Mouse (Mus musculus) natural killer cell, adult 2 months (primary cell): ENCODE data around the gene Acot2.
"Not testable (repeated sequence)": the region's sequence is repeated elsewhere in the genome, so short reads cannot be mapped to it uniquely, and the experiment has no call there.

Experiments
- DNase-seq, 2 experiments: peaks; one replicate each; pipeline ENCODE4 v3.0.0; 2022; ENCODE audit warnings: low spot score in 2 of 2

Acot2 gene

GRCm38 (mm10) chr12:83998341-83999107 lies 10.9 kb downstream of the Acot2 start:
- DNase-seq = no peak

- not testable (repeated sequence) for DNase-seq
Observed at GRCm38 (mm10) chr12:83999237-83999636, 11.6 kb downstream of the Acot2 start.

- DNase-seq = no peak
Observed at GRCm38 (mm10) chr12:84000418-84000817, 12.8 kb downstream of the Acot2 start.

GRCm38 (mm10) chr12:84003866-84004265 lies 16.2 kb downstream of the Acot2 start:
- DNase-seq = no peak

GRCm38 (mm10) chr12:84008251-84008650 lies 20.6 kb downstream of the Acot2 start:
- no peak for DNase-seq

- no peak for DNase-seq
Observed at GRCm38 (mm10) chr12:84008729-84009128, 21.1 kb downstream of the Acot2 start.

- peak in 1 of 2 experiments; percentile 20 for DNase-seq
Observed at GRCm38 (mm10) chr12:84009171-84009965, 21.7 kb downstream of the Acot2 start, which contains the start of gene Acot1. TSS of gene Acot1 (plus strand) at chr12:84009490.

GRCm38 (mm10) chr12:84010201-84010600 lies 22.5 kb downstream of the Acot2 start:
- no peak for DNase-seq

GRCm38 (mm10) chr12:84011251-84012040 lies 23.8 kb downstream of the Acot2 start:
- no peak for DNase-seq

- no peak for DNase-seq
Observed at GRCm38 (mm10) chr12:84013130-84013529, 25.5 kb downstream of the Acot2 start.

- no peak for DNase-seq
Observed at GRCm38 (mm10) chr12:84013701-84014100, 26.0 kb downstream of the Acot2 start.

- peak in 1 of 2 experiments; percentile 5 for DNase-seq
Observed at GRCm38 (mm10) chr12:84020528-84020927, 32.9 kb downstream of the Acot2 start.

- DNase-seq = not testable (repeated sequence)
Observed at GRCm38 (mm10) chr12:84022266-84022665, 34.6 kb downstream of the Acot2 start.

GRCm38 (mm10) chr12:84023052-84023745 lies 35.5 kb downstream of the Acot2 start:
- no peak for DNase-seq

- DNase-seq = no peak
Observed at GRCm38 (mm10) chr12:84025888-84026287, 38.2 kb downstream of the Acot2 start.

GRCm38 (mm10) chr12:84028328-84028727 lies 40.7 kb downstream of the Acot2 start:
- not testable (repeated sequence) for DNase-seq

GRCm38 (mm10) chr12:84029043-84029442 lies 41.4 kb downstream of the Acot2 start:
- DNase-seq = not testable (repeated sequence)

GRCm38 (mm10) chr12:84030659-84031332 lies 43.1 kb downstream of the Acot2 start:
- peak; percentile 57 to 73 for DNase-seq

GRCm38 (mm10) chr12:84032854-84033253 lies 45.2 kb downstream of the Acot2 start:
- DNase-seq = no peak

GRCm38 (mm10) chr12:84033302-84033701 lies 45.6 kb downstream of the Acot2 start:
- DNase-seq = not testable (repeated sequence)

- no peak for DNase-seq
Observed at GRCm38 (mm10) chr12:84034108-84034507, 46.4 kb downstream of the Acot2 start.
